Mouse (Mus musculus) kidney, embryonic 16.5 days (tissue): ENCODE data around the gene Rap1a. TPM values are rescaled to one million over a fixed set of nuclear protein-coding genes. Genes with fewer than 3 reads are reported as not detected.

Source experiments
- ATAC-seq: fragments of 200-750 bp; cut with Nextera tagmentation; 2 replicates; pipeline ENCODE4 v1.8.0; 2017; ENCODE audit warnings: moderate TSS enrichment; ENCODE audit not compliant: low FRiP score, low TSS enrichment
- H3K27ac ChIP-seq: fragments of 300-500 bp; sonication (generic); 2 replicates; pipeline ENCODE4 v1.5.1; 2014; ENCODE audit warnings: low read length
- H3K27me3 ChIP-seq: fragments of 300-500 bp; sonication (generic); 2 replicates; pipeline ENCODE4 v1.6.1; 2014; ENCODE audit warnings: low read length, control low read depth, mixed read lengths; ENCODE audit not compliant: insufficient read depth
- H3K36me3 ChIP-seq: fragments of 300-500 bp; sonication (generic); 2 replicates; pipeline ENCODE4 v1.6.1; 2014; ENCODE audit warnings: low read length, control low read depth, mixed read lengths; ENCODE audit not compliant: insufficient read depth
- H3K4me1 ChIP-seq: fragments of 300-500 bp; sonication (generic); 2 replicates; pipeline ENCODE4 v1.6.1; 2014; ENCODE audit warnings: low read length, control low read depth, mixed read lengths; ENCODE audit not compliant: insufficient read depth
- H3K4me2 ChIP-seq: fragments of 300-500 bp; sonication (generic); replicated peaks from 2 replicates; pipeline ENCODE4 v1.6.1; 2014; ENCODE audit warnings: low read depth, low read length
- H3K4me3 ChIP-seq: fragments of 300-500 bp; sonication (generic); 2 replicates; pipeline ENCODE4 v1.5.1; 2014; ENCODE audit warnings: mild to moderate bottlenecking, low read length
- H3K9ac ChIP-seq: fragments of 300-500 bp; sonication (generic); replicated peaks from 2 replicates; pipeline ENCODE4 v1.6.1; 2014; ENCODE audit warnings: low read length
- H3K9me3 ChIP-seq: fragments of 300-500 bp; sonication (generic); 2 replicates; pipeline ENCODE4 v1.6.1; 2016; ENCODE audit warnings: low read length, control low read depth
- WGBS: fragments of 180-500 bp; shearing (Covaris S2); extraction: QIAGEN DNeasy Blood & Tissue Kit; methylation state at CpG from one replicate; pipeline ENCODE4 v1.1.7; 2014; 5-methylcytosine and 5-hydroxymethylcytosine counted together
- polyA plus RNA-seq: library from polyadenylated mRNA; unstranded; fragments of >200 nt; fragmentation: Nextera tagmentation; extraction: Ambion mirVana; gene quantifications from 2 replicates; pipeline ENCODE4 v1.2.1, GENCODE M21; 2015

Gene Rap1a
- polyA plus RNA-seq, 1 experiment from 2014 or later: 104 TPM

- ATAC-seq: no peak
- H3K36me3 ChIP-seq: peaks cover 3% of the 10 kb centered on the region; the same call in 1 of the 2 replicates
- no peaks in the 10 kb centered on the region for H3K27me3 ChIP-seq
- H3K9me3 ChIP-seq: no peaks in the 10 kb centered on the region
- H3K27ac ChIP-seq: no peak overlapping the region
- WGBS: 81% methylated on average over 7 of the region's 7 CpGs
- no peak overlapping the region for H3K4me3 ChIP-seq
- 0 out of 2 replicates have a peak, but pooled peaks cover under 1% of the 10 kb centered on the region for H3K4me1 ChIP-seq
- no peak overlapping the region for H3K9ac ChIP-seq
- H3K4me2 ChIP-seq: no peak overlapping the region
Measured at GRCm38 (mm10) chr3:105792309-105792708, 8.8 kb downstream of the Rap1a start.

- no peaks in the 10 kb centered on the region for H3K9me3 ChIP-seq
- 93% methylated on average over 2 of the region's 2 CpGs for WGBS
Measured at GRCm38 (mm10) chr3:105791129-105791528, 10.0 kb downstream of the Rap1a start.

GRCm38 (mm10) chr3:105790338-105790737, 10.8 kb downstream of the Rap1a start:
- H3K4me1 ChIP-seq: no peaks in the 10 kb centered on the region
- no peak overlapping the region for H3K9ac ChIP-seq
- H3K36me3 ChIP-seq: peaks cover 3% of the 10 kb centered on the region; the same call in 1 of the 2 replicates
- no peak overlapping the region for H3K4me3 ChIP-seq
- no peak for ATAC-seq
- H3K27ac ChIP-seq: no peak overlapping the region
- no peaks in the 10 kb centered on the region for H3K27me3 ChIP-seq
- WGBS: 89% methylated on average over 1 of the region's 1 CpGs
- no peaks in the 10 kb centered on the region for H3K9me3 ChIP-seq
- H3K4me2 ChIP-seq: no peak overlapping the region

More at GRCm38 (mm10) chr3:105791129-105791528, 10.0 kb downstream of the Rap1a start:
- Histone ChIP-seq H3K27ac (no peak overlapping the region), H3K4me2 (no peak overlapping the region), H3K27me3 (no peaks in the 10 kb centered on the region), H3K9ac (no peak overlapping the region), H3K4me3 (no peak overlapping the region), H3K36me3 (peaks cover 3% of the 10 kb centered on the region; the same call in 1 of the 2 replicates), H3K4me1 (no peaks in the 10 kb centered on the region)
- no peak for ATAC-seq

- Histone ChIP-seq H3K4me2 (no peak overlapping the region), H3K9ac (no peak overlapping the region), H3K36me3 (peaks cover 3% of the 10 kb centered on the region; the same call in 1 of the 2 replicates), H3K4me1 (no peaks in the 10 kb centered on the region), H3K27ac (no peak overlapping the region), H3K27me3 (no peaks in the 10 kb centered on the region), H3K4me3 (no peak overlapping the region), H3K9me3 (no peaks in the 10 kb centered on the region)
- no peak for ATAC-seq
- WGBS: 89% methylated on average over 1 of the region's 1 CpGs
Measured at GRCm38 (mm10) chr3:105789776-105790175, 11.4 kb downstream of the Rap1a start.

GRCm38 (mm10) chr3:105787328-105787727, 13.8 kb downstream of the Rap1a start:
- Histone ChIP-seq H3K27ac (no peak overlapping the region), H3K4me1 (peaks cover 10% of the 10 kb centered on the region), H3K27me3 (no peaks in the 10 kb centered on the region), H3K4me3 (no peak overlapping the region), H3K4me2 (no peak overlapping the region), H3K36me3 (peaks cover 3% of the 10 kb centered on the region; the same call in 1 of the 2 replicates), H3K9ac (no peak overlapping the region), H3K9me3 (no peaks in the 10 kb centered on the region)
- ATAC-seq: no peak
- WGBS: 94% methylated on average over 3 of the region's 3 CpGs

- H3K9me3 ChIP-seq: no peaks in the 10 kb centered on the region
- no peaks in the 10 kb centered on the region for H3K27me3 ChIP-seq
- H3K4me2 ChIP-seq: no peak overlapping the region
- peaks cover 12% of the 10 kb centered on the region for H3K4me1 ChIP-seq
- no peak overlapping the region for H3K4me3 ChIP-seq
- no peak for ATAC-seq
- no peak overlapping the region for H3K27ac ChIP-seq
- H3K9ac ChIP-seq: no peak overlapping the region
- H3K36me3 ChIP-seq: peaks cover 3% of the 10 kb centered on the region; the same call in 1 of the 2 replicates
Measured at GRCm38 (mm10) chr3:105785865-105786264, 15.3 kb downstream of the Rap1a start.

- H3K4me1 ChIP-seq: peaks cover 12% of the 10 kb centered on the region
- no peak overlapping the region for H3K9ac ChIP-seq
- no peak overlapping the region for H3K4me2 ChIP-seq
- H3K27ac ChIP-seq: no peak overlapping the region
- H3K27me3 ChIP-seq: no peaks in the 10 kb centered on the region
- H3K36me3 ChIP-seq: no peaks in the 10 kb centered on the region
- H3K4me3 ChIP-seq: no peak overlapping the region
- H3K9me3 ChIP-seq: no peaks in the 10 kb centered on the region
- no peak for ATAC-seq
- WGBS: 74% methylated on average over 1 of the region's 1 CpGs
Measured at GRCm38 (mm10) chr3:105783809-105784208, 17.3 kb downstream of the Rap1a start.

- Histone ChIP-seq H3K36me3 (no peaks in the 10 kb centered on the region), H3K9me3 (no peaks in the 10 kb centered on the region), H3K27me3 (no peaks in the 10 kb centered on the region), H3K4me2 (no peak overlapping the region), H3K4me3 (no peak overlapping the region), H3K27ac (no peak overlapping the region), H3K9ac (no peak overlapping the region), H3K4me1 (peaks cover 12% of the 10 kb centered on the region)
- peak; percentile 61; the same call in 1 of the 2 replicates for ATAC-seq
- 38% methylated on average over 7 of the region's 7 CpGs for WGBS
Measured at GRCm38 (mm10) chr3:105782406-105782805, 18.7 kb downstream of the Rap1a start.

GRCm38 (mm10) chr3:105777997-105778396, 23.1 kb downstream of the Rap1a start:
- H3K27ac ChIP-seq: no peak overlapping the region
- no peak overlapping the region for H3K4me2 ChIP-seq
- no peaks in the 10 kb centered on the region for H3K36me3 ChIP-seq
- ATAC-seq: no peak
- H3K27me3 ChIP-seq: no peaks in the 10 kb centered on the region
- H3K9ac ChIP-seq: no peak overlapping the region
- 92% methylated on average over 3 of the region's 3 CpGs for WGBS
- peaks cover 5% of the 10 kb centered on the region; the same call in 1 of the 2 replicates for H3K4me1 ChIP-seq
- H3K9me3 ChIP-seq: no peaks in the 10 kb centered on the region
- H3K4me3 ChIP-seq: no peak overlapping the region

GRCm38 (mm10) chr3:105774496-105774895, 26.6 kb downstream of the Rap1a start:
- no peak for ATAC-seq
- no peaks in the 10 kb centered on the region for H3K36me3 ChIP-seq
- no peak overlapping the region for H3K4me2 ChIP-seq

More at GRCm38 (mm10) chr3:105774496-105774895, 26.6 kb downstream of the Rap1a start:
- Histone ChIP-seq H3K27ac (no peak overlapping the region), H3K9me3 (no peaks in the 10 kb centered on the region), H3K4me3 (no peak overlapping the region), H3K4me1 (no peaks in the 10 kb centered on the region), H3K27me3 (no peaks in the 10 kb centered on the region), H3K9ac (no peak overlapping the region)
